Mouse (Mus musculus): Measurements from ENCODE around the gene Il1r1. TPM values are rescaled to one million over a fixed set of nuclear protein-coding genes. Genes with fewer than 3 reads are reported as not detected.

The Il1r1 gene
- polyA plus RNA-seq, 3 experiments from 2014 or later = 0.63 to 3.1 (median 0.67) TPM

DNA sequence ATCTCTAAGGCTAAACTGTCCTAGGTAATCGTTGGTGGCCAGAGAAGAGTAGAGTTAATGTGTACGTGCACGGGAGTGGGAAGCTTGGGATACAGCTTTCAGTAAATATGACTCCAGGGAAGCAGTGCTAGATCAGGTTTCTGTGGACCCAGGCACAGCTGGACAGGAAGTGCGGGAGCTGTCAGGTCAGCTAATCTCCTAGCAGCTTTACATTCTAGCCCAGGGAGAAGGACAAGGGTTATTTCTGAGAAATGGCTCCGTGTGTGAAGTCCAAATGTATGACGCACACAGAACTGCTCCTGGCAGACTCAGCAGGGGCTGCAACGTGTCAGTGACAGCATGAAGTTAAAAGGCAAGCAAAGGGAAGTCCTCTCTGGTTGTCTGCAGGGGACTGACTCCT, 8.3 kb downstream of the Il1r1 start:
- no peak for ATAC-seq

DNA sequence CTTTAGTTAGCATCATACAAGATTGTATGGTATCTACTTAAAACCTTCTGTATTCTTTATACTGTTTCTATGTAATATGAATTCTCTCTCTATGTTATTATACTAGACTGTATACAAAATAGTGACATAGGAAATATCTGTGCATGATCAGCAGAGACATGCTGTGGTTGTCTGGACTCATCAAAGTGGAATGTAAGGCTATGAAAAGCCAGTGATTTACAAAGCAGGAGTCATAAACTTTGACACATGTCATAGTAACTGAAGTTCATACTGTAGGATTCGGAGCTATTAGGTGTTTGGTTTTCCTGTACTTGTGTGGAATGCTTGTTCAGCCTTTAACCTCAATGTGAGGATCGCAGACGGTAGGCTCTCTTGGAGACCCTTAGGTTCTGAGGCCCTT, 8.7 kb downstream of the Il1r1 start:
- ATAC-seq = no peak

DNA sequence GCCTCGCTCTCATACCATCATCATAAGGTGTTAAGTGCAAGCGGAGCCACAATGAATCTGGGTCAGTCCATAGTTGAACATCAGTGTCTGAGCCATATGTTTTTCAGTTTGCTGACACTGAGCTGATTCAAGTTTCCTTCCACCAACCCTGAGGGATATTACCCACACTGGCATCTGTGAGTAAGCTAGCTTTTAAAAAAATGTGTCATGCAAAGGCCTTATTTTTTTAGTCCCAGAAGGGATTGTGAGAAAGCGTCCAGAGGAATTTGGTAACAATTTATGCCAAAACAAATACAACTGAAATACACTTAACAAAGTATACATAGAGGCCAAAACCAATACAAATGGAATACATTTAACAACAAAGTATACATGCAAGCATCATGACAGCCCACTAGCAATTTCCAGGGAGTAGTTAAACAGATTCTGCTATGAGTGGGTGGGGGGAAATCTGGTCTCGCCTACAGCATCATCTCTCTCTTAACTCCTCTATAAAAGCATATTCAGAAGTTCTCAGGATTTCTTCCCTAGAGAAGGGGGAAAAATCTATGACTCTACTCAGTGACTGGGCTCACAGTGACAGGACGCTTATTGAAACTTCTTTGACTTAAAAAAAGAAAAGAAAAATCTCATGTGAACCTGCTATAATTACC, 10.8 kb downstream of the Il1r1 start:
- ATAC-seq = no peak

DNA sequence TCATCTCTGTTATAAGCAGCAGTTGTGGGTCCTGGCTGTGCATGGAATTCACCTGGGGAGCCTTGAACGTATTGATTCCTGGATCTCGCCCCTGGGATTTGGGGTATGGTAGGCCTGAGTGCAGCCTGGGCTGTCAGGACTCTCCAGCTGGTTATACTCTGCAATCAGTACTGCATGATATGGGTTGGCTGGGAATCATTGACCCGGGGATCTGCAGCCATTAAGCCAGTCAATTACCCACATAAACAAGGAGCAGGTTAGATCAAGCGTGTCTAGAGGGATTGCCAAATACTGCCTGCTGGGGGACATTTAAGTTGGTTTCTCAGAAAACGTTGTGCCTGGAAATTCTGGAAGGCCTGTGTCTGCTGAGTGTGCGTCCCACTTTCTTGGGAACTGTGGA, 11.8 kb downstream of the Il1r1 start:
- ATAC-seq = no peak

DNA sequence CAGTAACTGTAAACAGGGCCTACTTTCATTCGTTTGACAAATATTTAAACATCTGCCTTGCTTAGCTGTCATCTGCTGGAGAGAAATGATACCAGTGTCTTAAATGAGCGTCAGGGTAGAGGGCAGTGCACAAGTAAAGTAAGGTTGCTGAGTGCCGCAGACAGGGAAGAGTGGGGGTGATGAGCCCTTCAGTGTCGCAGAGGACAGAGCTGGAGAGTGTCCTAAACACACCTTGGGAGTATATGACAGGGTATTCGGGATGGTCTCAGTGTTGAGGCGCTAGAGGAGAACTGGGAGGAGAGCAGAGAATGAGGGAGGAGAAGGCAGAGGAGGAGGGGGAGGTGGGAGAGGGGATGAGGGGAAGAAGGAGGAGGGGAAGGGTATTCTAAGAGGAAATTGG, 12.2 kb downstream of the Il1r1 start:
- ATAC-seq = no peak

DNA sequence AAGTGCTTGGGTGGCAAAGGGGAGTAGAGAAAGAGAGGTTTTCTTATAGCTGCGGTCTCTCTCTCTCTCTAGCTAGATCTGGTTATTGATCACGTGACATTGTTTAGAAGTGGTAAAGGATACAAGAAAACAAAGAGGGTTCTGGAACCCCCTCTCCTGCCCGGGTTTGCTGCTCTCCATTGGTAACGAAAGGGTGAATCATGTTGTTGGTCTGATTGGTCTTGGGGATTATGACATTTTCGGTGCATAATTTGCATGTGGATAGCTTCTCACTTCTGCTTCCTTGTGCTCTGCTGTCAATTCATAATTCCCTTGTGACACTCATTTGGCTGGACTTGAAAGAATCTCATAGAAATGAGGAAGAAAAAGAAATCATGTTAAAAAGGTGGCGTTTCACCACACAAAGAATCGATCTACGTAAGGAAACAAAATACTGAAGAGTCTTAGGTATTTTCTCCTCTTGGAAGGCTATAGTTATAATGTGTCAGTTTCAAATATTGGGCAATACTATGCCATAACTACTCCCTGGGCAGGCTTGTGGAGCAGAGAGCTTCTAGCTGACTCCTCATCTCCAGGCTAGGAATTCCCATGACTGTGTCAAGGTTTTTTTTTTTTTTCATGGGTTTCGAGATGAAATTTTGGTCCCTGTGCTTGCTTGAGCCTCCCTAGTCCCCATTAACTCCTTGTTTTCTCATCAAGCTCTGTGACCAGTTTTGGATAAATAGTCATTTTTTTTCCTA, 15.6 kb downstream of the Il1r1 start:
- ATAC-seq = no peak

DNA sequence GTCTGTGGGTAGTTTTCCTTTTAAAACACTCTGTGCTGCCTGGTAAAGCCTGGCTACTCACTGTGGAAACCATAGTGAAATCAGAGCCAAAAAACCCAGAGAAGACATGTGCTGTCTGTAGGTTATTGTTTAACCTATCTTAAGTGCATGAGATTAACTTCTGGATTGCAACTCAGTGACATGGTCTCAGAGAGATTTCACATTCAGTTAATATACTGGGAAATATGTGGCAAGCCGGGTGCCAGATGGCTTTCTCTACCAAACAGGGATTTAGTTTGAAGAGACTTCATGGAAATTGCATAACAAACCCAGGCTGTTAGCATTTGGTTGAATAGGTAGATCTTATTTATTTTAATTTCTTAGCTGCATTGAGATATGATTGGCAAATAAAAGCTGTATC, 17.8 kb downstream of the Il1r1 start:
- ATAC-seq = no peak

DNA sequence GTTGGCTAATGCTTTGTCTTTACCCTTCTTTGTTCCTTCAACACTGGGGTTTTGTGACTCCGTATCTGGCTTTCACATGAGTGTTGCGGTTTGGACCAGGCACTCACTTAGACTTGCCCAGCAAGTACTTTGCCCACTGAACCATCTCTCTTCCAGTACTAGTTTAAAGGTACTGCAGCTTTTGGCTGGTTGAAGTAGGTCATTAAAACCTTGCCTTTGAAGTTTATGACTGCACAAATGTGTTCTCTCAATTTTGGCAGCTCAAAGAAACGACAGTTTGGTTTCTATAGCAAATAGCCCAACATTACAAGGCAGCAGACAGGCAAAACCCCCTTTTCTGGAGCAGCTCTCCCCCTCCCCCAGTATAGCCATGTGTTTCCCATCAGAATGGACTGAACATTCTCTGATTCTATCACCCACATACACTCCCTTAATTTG, 18.7 kb downstream of the Il1r1 start:
- no peak for ATAC-seq

DNA sequence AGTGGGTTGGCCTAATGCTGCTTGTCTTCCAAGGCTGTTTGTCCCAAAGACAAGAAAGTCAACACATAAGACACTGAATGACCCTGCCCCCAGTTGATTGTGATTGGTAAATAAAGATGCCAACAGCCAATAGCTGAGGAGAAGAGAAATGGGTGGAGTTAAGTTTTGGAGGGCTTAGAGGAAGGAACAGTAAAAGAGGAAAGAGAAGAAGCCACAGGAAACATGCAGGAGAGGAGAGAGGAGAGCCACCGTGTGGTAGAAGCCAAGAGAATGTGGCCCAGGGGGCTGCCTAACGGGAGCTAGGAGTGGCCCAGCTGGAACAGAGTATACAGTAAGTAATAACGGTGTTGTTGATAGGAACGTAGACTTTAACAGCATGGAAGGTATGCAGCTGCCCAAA, 25.5 kb downstream of the Il1r1 start:
- no peak for ATAC-seq

DNA sequence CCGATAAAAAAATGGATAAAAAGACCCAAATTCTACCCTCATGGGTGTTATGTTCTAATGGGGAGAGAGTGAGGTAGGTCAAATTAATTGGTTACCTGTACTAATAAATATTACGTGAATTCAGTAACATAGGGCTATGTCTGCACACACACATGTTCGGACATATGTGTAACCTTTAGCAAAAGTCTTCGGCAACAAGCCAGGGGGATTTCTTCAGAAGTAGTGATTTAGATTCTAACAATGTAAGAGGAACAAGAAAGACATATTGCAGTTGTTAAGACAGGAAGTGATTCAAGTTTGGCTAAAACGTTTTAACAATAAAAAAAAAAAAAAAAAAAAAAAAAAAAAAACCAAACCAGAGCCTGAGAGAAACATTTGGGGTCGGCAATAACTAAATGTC, 27.6 kb downstream of the Il1r1 start:
- ATAC-seq = no peak

DNA sequence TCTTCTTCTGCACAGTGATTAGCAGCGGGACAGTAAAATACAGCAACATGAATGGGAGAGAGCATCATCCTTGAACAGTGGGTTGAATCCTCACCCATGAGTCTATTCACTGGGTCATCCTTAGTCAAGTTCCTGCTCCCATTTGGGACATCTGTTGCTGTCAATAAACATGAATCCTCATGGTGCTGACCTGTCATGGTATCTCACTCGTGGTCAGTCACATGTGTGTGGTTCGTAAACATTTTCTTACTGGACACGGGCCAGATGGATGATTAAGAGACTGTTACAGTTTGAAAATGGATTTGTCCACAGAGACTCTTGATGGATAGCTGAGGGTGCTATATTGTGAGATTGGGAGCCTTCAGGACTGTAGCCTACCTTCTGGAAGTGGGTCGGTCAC, 29.1 kb downstream of the Il1r1 start:
- no peak for ATAC-seq

DNA sequence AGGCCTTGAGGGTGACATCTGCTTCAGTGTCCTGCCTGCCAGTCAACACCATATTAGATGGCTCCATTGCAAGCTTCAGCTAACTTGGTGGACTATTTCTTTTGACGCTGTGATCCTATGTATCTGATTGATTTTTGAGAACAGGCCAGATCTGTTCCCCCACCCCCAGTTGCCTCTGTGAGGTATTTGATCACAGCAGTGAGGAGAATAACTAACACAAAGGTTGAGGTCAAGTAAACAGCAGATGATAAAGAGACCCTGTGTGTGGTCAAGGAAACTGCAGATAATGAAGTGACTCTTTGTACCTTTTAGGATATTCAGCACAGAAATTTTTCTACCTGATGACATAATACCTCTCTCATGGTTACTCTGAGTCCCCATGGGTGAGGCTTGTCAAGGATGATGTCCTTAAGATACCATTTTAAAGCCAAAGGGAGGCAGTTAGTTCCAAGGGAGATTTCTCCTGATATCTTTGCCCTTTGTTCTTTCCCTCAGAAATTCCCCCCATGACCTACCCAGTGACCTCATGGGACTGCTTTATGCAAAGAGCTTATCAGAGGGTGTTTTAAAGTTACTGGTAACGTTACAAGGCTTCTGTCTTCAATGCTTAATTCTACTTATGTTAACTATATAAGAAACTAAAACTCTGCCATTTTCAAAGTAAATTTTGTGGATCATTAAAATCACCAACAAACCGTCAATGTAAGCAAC, 29.6 kb downstream of the Il1r1 start:
- ATAC-seq = no peak

DNA sequence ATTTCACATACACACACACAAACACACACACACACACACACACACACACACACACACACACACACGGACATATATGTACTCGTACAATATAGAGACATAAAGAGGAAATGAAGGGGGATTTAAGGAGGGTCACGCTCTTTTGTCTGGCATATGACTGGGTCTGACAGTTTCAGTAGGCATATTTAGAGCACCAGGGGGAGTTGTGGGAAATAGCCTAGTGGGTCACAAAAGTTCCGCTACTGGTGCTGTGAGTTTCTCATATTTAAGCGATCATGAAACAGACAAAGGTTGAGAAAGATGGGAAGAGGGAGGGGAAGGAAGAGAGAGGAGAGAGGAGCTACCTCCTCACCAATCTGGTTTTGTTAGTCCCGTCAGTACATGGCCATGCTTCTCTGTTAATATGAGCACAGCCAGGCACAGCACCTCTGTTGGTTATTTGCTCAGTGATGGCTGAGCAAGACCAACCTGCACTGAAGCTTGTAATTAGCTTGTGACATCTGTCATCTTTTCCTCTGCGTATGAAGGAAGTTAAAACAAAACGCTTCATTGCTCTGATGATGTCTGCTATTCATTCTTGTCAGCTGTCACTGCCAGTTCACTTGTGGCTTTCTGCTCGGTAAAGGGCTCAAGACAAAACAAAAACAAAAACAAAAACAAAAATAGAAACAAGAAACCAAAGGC, 37.7 kb downstream of the Il1r1 start:
- no peak for ATAC-seq

DNA sequence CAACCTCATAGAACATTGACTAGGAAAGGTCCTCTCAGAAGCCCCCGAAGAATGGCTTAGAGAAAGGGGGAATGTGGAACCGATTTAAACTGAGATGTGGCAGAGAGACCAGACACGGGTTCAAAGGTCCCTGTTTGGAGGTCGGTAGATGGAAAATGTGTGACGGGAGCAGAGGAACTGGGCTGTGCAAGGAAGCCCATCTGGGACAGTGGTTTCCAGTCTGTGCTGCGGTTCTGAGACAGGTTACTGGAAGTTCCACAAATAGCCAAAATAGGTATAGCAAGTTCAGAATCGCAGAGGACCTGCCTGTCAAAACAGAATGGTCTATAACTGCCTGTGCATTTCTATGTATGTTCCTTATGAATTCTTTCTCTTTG, 38.2 kb downstream of the Il1r1 start:
- no peak for ATAC-seq

DNA sequence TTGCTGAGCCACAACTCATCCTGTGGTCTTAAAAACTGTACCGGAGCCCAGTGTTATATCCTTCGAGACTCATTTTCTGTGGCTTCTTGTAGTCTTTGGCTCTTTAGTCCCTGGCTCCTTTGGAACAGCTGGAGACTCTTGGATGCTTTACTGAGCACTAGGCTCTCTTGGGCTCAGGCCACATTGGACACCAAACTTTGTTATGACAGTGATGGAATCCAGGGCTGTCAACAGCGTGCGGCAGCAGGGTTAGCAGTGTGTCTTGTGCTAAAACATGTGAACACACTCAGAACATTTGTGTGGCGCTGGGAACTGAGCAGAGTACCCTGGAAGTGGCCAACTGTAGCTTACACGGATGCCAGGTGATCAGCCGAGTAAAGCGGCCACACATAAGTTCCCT, 38.8 kb downstream of the Il1r1 start:
- ATAC-seq = no peak

DNA sequence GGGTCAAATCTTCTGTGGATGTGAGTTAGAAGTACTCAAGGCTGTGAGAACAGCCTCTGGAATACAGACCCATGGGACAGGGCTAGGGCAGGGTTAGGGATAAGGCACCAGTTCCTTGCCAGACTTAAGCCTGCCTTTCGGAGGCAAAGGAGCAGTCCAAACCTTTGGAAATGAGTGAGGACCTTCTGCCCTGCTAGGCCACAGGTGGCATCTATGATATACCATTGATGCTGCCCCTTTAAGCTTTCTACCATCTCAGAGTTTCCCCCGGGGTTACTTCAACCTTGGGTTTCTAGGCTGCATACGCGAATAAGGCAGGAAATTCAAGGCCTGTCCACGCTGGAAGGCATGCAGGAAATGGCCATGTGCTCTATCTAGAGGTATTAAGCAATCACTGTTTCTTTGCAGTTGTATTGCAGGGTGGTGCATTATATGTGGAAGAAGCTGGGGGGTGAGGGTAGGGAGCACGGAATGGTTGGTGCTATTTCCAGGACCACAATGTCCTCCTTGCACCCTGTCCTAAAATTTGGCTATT, 40.5 kb downstream of the Il1r1 start:
- no peak for ATAC-seq

DNA sequence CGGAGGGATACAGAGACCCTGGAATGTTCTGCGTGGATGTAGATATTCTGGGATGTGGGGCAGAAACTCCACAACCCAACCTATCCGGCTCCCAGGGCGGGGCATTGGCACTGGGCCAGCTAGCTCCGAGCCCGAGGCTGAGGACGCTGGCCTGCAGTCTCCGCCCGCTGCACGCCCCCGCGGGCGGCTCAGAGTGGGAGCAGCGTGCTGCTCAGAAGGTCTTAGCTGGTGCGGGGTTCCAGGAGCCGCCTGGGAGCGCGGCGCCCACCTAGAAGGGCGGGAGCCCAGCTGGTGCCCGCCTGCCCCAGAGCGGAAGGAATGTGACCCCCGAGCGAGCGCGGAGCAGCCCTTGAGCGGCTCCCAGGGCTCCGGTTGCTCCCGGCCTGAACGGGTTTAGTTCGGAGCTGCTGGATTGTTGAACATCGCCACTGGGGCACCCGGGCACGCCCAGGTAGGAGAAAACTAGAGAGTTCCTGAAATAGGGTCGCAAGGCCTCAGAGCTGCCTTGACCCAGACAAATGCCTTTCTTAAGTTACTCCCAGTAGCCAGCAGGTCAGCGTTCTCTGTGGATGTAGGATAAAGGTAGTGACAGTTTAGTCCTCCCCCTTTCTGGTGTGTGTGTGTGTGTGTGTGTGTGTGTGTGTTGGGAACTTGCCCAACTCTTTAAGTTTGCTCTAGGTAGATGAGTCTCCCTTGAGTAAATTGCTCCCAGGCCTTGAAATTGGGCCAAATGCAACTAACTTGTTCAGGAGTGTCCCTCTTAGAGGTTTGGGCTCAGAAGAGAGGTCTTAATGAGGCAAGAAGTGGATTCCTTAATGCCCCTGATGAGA, 41.8 kb downstream of the Il1r1 start:
- no peak for ATAC-seq

DNA sequence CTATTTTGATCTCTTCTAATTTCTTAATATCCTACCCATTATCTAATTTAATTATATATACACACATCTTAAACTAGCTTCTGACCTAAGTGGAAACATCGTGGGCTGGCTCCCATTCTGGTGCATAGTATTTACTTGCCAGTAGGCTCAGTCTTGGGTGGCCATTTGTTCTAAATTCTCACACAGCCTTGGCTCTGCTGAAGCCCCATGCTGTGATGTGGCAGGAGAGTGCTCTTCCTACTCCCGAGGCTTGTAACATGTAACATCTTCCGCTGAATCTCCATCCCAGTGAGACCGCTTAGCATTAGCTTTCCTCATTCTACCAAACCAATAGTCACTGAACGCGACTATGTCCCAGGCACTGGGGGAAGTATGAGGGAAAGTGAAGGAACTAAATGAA, 43.0 kb downstream of the Il1r1 start:
- no peak for ATAC-seq

DNA sequence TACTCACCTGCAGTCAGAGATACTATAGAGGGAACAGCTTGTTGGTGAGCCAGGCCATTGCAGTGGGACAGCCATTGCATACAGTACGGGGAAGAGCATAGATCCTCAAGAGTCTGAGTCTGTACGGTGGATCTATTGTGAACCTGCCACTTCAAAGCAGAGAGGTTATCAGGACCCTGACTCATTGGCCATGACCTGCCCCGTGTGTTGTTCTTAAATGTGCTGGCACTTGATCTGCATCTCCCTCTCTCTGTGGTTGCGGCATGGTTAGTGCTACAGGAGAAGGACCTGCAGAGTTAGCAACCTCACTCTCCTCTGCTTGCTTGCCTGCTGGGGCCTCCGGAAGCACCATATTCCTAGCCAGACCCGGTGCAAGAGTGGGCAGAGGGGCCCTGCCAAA, 43.7 kb downstream of the Il1r1 start:
- ATAC-seq = no peak

DNA sequence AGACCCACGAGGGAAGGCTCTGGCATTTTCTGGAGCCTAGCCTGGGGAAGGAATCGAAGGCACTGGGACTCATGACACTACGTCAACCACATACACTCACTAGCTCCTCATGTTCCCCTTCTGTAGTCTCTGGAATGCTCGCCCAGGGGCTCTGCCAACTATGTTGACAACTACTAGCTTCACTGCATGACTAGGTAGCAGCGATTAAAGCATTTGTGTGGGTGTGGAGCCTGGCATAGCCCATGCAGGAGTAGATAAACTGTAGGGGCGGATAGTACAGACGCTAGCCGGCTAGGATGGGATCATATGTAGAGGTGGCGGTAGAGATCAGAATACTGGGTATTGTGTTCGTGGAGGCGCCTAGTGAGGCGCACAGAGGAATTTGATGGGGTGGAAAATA, 45.5 kb downstream of the Il1r1 start:
- ATAC-seq = no peak

DNA sequence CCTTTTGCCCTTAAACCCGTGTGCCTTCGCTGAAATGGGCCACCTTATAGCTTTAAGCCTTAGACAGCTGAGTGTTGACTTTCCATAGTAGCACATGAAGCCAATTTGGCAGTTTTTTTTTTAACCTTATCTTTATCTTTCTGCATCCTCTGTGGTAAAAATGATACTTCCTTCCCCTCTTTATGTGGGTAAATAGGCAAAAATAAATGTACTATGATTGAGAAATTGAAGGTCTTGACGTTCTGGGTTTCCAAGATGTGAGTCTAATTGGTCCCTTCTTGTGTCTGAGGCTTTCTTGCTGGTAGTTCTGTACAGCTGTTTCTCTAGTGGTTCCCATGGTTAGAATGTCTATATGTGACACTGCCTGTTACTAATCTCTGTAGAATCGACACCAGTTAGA, 46.2 kb downstream of the Il1r1 start:
- peak; percentile 61 for ATAC-seq

DNA sequence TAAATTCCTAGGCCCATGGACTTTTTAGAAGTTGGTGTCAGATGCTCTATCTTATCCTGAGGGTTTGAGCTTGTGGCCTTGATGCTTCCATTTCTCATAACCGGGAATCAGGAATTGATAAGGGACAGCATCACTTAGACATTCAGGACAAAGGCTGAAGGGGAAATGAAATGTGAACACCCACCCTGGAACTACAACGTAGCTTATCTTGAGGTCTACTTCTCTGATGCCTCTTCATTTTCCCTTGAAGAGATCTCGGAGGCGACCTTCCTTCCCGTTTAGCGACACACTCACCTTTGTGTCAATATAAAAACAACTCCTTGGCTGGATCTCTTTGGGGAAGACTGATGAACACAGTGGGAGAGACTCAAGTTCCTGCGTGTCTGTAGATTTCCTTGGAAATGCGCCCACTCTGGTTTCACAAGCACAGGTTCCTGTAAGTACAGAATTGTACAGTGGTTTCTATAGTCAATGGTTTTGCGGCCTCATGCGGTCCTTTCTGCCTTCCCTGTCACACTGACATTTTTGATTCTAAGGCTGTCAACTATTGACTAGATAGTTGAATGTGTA, 46.7 kb downstream of the Il1r1 start:
- ATAC-seq = no peak

All from inflammation-experienced regulatory T-cells, adult 6 months (primary cell).